Mouse (Mus musculus) cortical plate, adult 2 months (tissue): ENCODE results near the gene Tmprss9. TPM values are rescaled to one million over a fixed set of nuclear protein-coding genes. Genes with fewer than 3 reads are reported as not detected.
"Not testable (repeated sequence)": the region's sequence is repeated elsewhere in the genome, so short reads cannot be mapped to it uniquely, and the experiment has no call there.

Experiments
- H3K27ac ChIP-seq: fragments of 200-500 bp; 2 replicates; pipeline ENCODE4 v1.5.1; 2012; ENCODE audit warnings: low read length, control low read depth, inconsistent platforms; ENCODE audit not compliant: insufficient read depth
- H3K4me1 ChIP-seq: fragments of 200-500 bp; 2 replicates; pipeline ENCODE4 v1.6.1; 2011; ENCODE audit warnings: low read length; ENCODE audit not compliant: control insufficient read depth, insufficient read depth
- H3K4me3 ChIP-seq: fragments of 200-500 bp; 2 replicates; pipeline ENCODE4 v1.5.1; 2011; ENCODE audit warnings: mild to moderate bottlenecking, low read length, control low read depth; ENCODE audit not compliant: insufficient read depth
- CTCF ChIP-seq: fragments of 200-500 bp; IDR thresholded peaks from 2 replicates; pipeline ENCODE4 v1.5.1; 2011; ENCODE audit warnings: mild to moderate bottlenecking, control low read depth, low read length; ENCODE audit not compliant: insufficient read depth; ENCODE audit errors: extremely low read depth
- POLR2A ChIP-seq: fragments of 200-500 bp; IDR thresholded peaks from 2 replicates; pipeline ENCODE4 v1.6.1; 2011; ENCODE audit warnings: mild to moderate bottlenecking, low read length, control low read depth; ENCODE audit not compliant: insufficient read depth; ENCODE audit errors: extremely low read depth
- polyA plus RNA-seq: library from polyadenylated mRNA; depleted of rRNA; stranded (reverse); fragments of >200 nt; gene quantifications from 2 replicates; pipeline ENCODE4 v1.2.3, GENCODE M21; 2012

The Tmprss9 gene
- polyA plus RNA-seq, 1 experiment, result 0.40 TPM

- no peak overlapping the region for H3K27ac ChIP-seq
- H3K4me1 ChIP-seq, result 0 out of 2 replicates have a peak, but pooled peaks cover 2% of the 10 kb centered on the region
- no peak for TF ChIP-seq CTCF
- no peak for TF ChIP-seq POLR2A
- H3K4me3 ChIP-seq, result peak overlapping the region; percentile 74
Measured at GRCm38 (mm10) chr10:80827870-80828420, 43.7 kb upstream of the Tmprss9 start.

GRCm38 (mm10) chr10:80828587-80828986 is 43.1 kb upstream of the Tmprss9 start:
- peak overlapping the region; percentile 74; the same call in 1 of the 2 replicates for H3K4me3 ChIP-seq
- not testable (repeated sequence) for H3K27ac ChIP-seq, H3K4me1 ChIP-seq

- no peak overlapping the region for H3K4me3 ChIP-seq
- 0 out of 2 replicates have a peak, but pooled peaks cover 2% of the 10 kb centered on the region for H3K4me1 ChIP-seq
- TF ChIP-seq POLR2A, result no peak
- no peak for TF ChIP-seq CTCF
- H3K27ac ChIP-seq, result no peak overlapping the region
Measured at GRCm38 (mm10) chr10:80829359-80830278, 42.0 kb upstream of the Tmprss9 start.

- TF ChIP-seq POLR2A (no peak), CTCF (no peak)
- 0 out of 2 replicates have a peak, but pooled peaks cover 2% of the 10 kb centered on the region for H3K4me1 ChIP-seq
- H3K27ac ChIP-seq, result no peak overlapping the region
- H3K4me3 ChIP-seq, result no peak overlapping the region
Measured at GRCm38 (mm10) chr10:80831136-80831535, 40.5 kb upstream of the Tmprss9 start.

- TF ChIP-seq CTCF (no peak), POLR2A (no peak)
- Histone ChIP-seq H3K27ac (no peak overlapping the region), H3K4me3 (no peak overlapping the region), H3K4me1 (0 out of 2 replicates have a peak, but pooled peaks cover 2% of the 10 kb centered on the region)
Measured at GRCm38 (mm10) chr10:80832818-80833217, 38.8 kb upstream of the Tmprss9 start.

GRCm38 (mm10) chr10:80835617-80836016 is 36.0 kb upstream of the Tmprss9 start:
- Histone ChIP-seq H3K4me3 (no peak overlapping the region), H3K27ac (no peak overlapping the region), H3K4me1 (no peaks in the 10 kb centered on the region)
- no peak for TF ChIP-seq POLR2A
- no peak for TF ChIP-seq CTCF

- TF ChIP-seq POLR2A (no peak), CTCF (no peak)
- Histone ChIP-seq H3K4me1 (no peaks in the 10 kb centered on the region), H3K27ac (no peak overlapping the region), H3K4me3 (no peak overlapping the region)
Measured at GRCm38 (mm10) chr10:80836949-80837379, 34.7 kb upstream of the Tmprss9 start.

GRCm38 (mm10) chr10:80837827-80838226 is 33.8 kb upstream of the Tmprss9 start:
- TF ChIP-seq CTCF (no peak), POLR2A (no peak)
- no peak overlapping the region for H3K4me3 ChIP-seq
- H3K27ac ChIP-seq, result no peak overlapping the region
- no peaks in the 10 kb centered on the region for H3K4me1 ChIP-seq

GRCm38 (mm10) chr10:80838346-80838912 is 33.2 kb upstream of the Tmprss9 start:
- Histone ChIP-seq H3K27ac (no peak overlapping the region), H3K4me3 (no peak overlapping the region), H3K4me1 (no peaks in the 10 kb centered on the region)
- TF ChIP-seq POLR2A (no peak), CTCF (no peak)

- no peak overlapping the region for H3K27ac ChIP-seq
- TF ChIP-seq POLR2A (no peak), CTCF (no peak)
- H3K4me1 ChIP-seq, result no peaks in the 10 kb centered on the region
Measured at GRCm38 (mm10) chr10:80839848-80840247, 31.8 kb upstream of the Tmprss9 start.

More at GRCm38 (mm10) chr10:80839848-80840247, 31.8 kb upstream of the Tmprss9 start:
- no peak overlapping the region for H3K4me3 ChIP-seq
